Mouse (Mus musculus) E14TG2a.4 (cell line): Measurements from ENCODE around the gene Aspscr1.

Experiments
- CTCF ChIP-seq: conservative IDR thresholded peaks from 2 replicates; pipeline ENCODE4 v1.5.1; 2014; ENCODE audit warnings: low read length
- NANOG ChIP-seq: IDR thresholded peaks from 2 replicates; pipeline ENCODE4 v1.6.1; 2014; ENCODE audit warnings: borderline replicate concordance, low read length, mixed read lengths

- TF ChIP-seq CTCF (no peak), NANOG (no peak)
These were observed 47.1 kb downstream of the Aspscr1 start for GRCm38 (mm10) chr11:120719841-120720376.
